Mouse (Mus musculus): ENCODE measurements around the gene Aipl1.

DNA sequence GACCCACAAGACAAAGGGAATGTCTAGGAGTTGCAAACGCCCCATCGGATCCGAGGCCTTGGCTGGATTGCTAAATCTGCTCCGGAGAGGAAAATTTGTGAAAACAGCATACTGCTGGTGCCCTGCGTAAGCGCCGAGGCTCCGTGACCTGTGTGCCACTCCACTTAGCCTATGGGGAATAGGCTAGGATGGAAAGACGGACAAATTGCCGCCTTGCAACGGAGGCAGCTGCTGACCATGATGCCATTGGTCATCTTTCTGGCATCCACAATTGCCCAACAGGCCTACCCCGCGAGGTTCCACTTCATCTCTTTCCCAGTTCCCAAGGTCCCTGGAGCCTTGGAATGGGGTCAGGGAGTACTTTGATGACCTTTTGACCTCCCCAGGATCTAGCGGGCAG lies 5.3 kb upstream of the Aipl1 start:
- TF ChIP-seq CTCF (IDR thresholded peaks at IDR 0.05; ENCODE audit: extremely low read depth, insufficient read depth, insufficient read length, insufficient replicate concordance) (no peak), POLR2A (IDR thresholded peaks at IDR 0.05; ENCODE audit: low read depth, low read length) (no peak)
